ENCODE assay signal across 14 mouse cellular contexts in genomic region chr13:54978804-54979203, GRCm38 (mm10). TPM values are rescaled to one million over a fixed set of nuclear protein-coding genes. Genes with fewer than 3 reads are reported as not detected.
DNase-seq lines count a peak whose midpoint lies in the region; ATAC-seq and TF ChIP-seq lines count a peak whose summit lies in the region.
"Had no signal": no experiment of that assay in that cellular context is flagged by ENCODE, and none has a peak within 500 bp of the region (broad histone marks: within the 10 kb centered on the region; RNA-seq: fewer than 3 reads in every experiment).

No protein-coding gene starts in this region.

- no peaks in the 10 kb centered on the region for H3K9me3 ChIP-seq in forebrain, embryonic 12.5 days
- no peaks in the 10 kb centered on the region for H3K9me3 ChIP-seq in forebrain, postnatal 0 days (ENCODE audit: low read length)
- H3K9me3 ChIP-seq in midbrain, embryonic 10.5 days (replicated peaks): no peaks in the 10 kb centered on the region
- no peaks in the 10 kb centered on the region for H3K9me3 ChIP-seq in midbrain, embryonic 14.5 days (ENCODE audit: control insufficient read depth, low read length)
- H3K9me3 ChIP-seq: embryonic facial prominence, embryonic 12.5 days; limb, embryonic 12.5 days; liver, embryonic 15.5 days had no signal

- no peak overlapping the region for H3K27ac ChIP-seq in forebrain, embryonic 12.5 days
- no peak overlapping the region for H3K27ac ChIP-seq in forebrain, postnatal 0 days (ENCODE audit: low read depth, low read length)
- peak overlapping the region; percentile 50 for H3K27ac ChIP-seq in midbrain, embryonic 10.5 days (replicated peaks)
- H3K27ac ChIP-seq in midbrain, embryonic 14.5 days (replicated peaks; ENCODE audit: low read depth, low read length): no peak overlapping the region
- H3K27ac ChIP-seq: embryonic facial prominence, embryonic 12.5 days; limb, embryonic 12.5 days; liver, embryonic 15.5 days had no signal

- no peak for ATAC-seq in forebrain, embryonic 12.5 days (ENCODE audit: low FRiP score)
- ATAC-seq in forebrain, postnatal 0 days: no peak
- no peak for ATAC-seq in midbrain, embryonic 14.5 days (ENCODE audit: low FRiP score, low TSS enrichment)
- no peak for ATAC-seq in frontal cortex, adult (ENCODE audit: low TSS enrichment)
- ATAC-seq: intestine, embryonic 16.5 days had no signal

- H3K4me3 ChIP-seq in forebrain, embryonic 12.5 days (replicated peaks): no peak overlapping the region
- no peak overlapping the region for H3K4me3 ChIP-seq in forebrain, postnatal 0 days (ENCODE audit: low read depth, low read length)
- no peak overlapping the region for H3K4me3 ChIP-seq in midbrain, embryonic 10.5 days
- H3K4me3 ChIP-seq in midbrain, embryonic 14.5 days (replicated peaks; ENCODE audit: low read depth, low read length): no peak overlapping the region
- H3K4me3 ChIP-seq: embryonic facial prominence, embryonic 12.5 days; limb, embryonic 12.5 days; liver, embryonic 15.5 days; myocyte had no signal

- no peaks in the 10 kb centered on the region for H3K36me3 ChIP-seq in forebrain, embryonic 12.5 days (replicated peaks)
- no peaks in the 10 kb centered on the region for H3K36me3 ChIP-seq in forebrain, postnatal 0 days (ENCODE audit: insufficient read depth)
- H3K36me3 ChIP-seq in midbrain, embryonic 10.5 days: no peaks in the 10 kb centered on the region
- no peaks in the 10 kb centered on the region for H3K36me3 ChIP-seq in midbrain, embryonic 14.5 days (ENCODE audit: control insufficient read depth, insufficient read depth, low read length)
- H3K36me3 ChIP-seq: embryonic facial prominence, embryonic 12.5 days; limb, embryonic 12.5 days; liver, embryonic 15.5 days had no signal

- 0 out of 2 replicates have a peak overlapping the region, but pooled peaks have one; percentile 25 for H3K9ac ChIP-seq in forebrain, embryonic 12.5 days
- no peak overlapping the region for H3K9ac ChIP-seq in forebrain, postnatal 0 days
- H3K9ac ChIP-seq in midbrain, embryonic 14.5 days (replicated peaks; ENCODE audit: low read length): no peak overlapping the region
- H3K9ac ChIP-seq: embryonic facial prominence, embryonic 12.5 days; limb, embryonic 12.5 days; liver, embryonic 15.5 days had no signal

- no peak for DNase-seq in forebrain, postnatal 0 days
- DNase-seq in midbrain, embryonic 10.5 days (ENCODE audit: low spot score): no peak
- no peak for DNase-seq in midbrain, embryonic 14.5 days
- DNase-seq in cerebellum, adult 18-20 months: peak; percentile 67 to 80
- DNase-seq in cerebellum, postnatal 25 days: peak; percentile 78 to 79
- DNase-seq: kidney, postnatal 14 days; thymus, adult 2 months had no signal

- TF ChIP-seq CTCF in forebrain, postnatal 0 days (IDR thresholded peaks at IDR 0.05; ENCODE audit: low read depth): no peak

- H3K27me3 ChIP-seq in forebrain, embryonic 12.5 days: peaks cover 76% of the 10 kb centered on the region
- no peaks in the 10 kb centered on the region for H3K27me3 ChIP-seq in forebrain, postnatal 0 days (ENCODE audit: insufficient read depth, low read length)
- H3K27me3 ChIP-seq in midbrain, embryonic 10.5 days (ENCODE audit: low read depth, poor library complexity, severe bottlenecking): peaks cover 90% of the 10 kb centered on the region
- no peaks in the 10 kb centered on the region for H3K27me3 ChIP-seq in midbrain, embryonic 14.5 days (ENCODE audit: control insufficient read depth, insufficient read depth, low read length)
- H3K27me3 ChIP-seq: embryonic facial prominence, embryonic 12.5 days; liver, embryonic 15.5 days had no signal

- peaks cover 32% of the 10 kb centered on the region for H3K4me1 ChIP-seq in forebrain, embryonic 12.5 days
- H3K4me1 ChIP-seq in forebrain, postnatal 0 days (ENCODE audit: insufficient read depth): 0 out of 2 replicates have a peak, but pooled peaks cover 3% of the 10 kb centered on the region
- H3K4me1 ChIP-seq in midbrain, embryonic 10.5 days: peaks cover 59% of the 10 kb centered on the region
- H3K4me1 ChIP-seq in midbrain, embryonic 14.5 days (ENCODE audit: control insufficient read depth, insufficient read depth, low read length): peaks cover 20% of the 10 kb centered on the region
- H3K4me1 ChIP-seq: embryonic facial prominence, embryonic 12.5 days; liver, embryonic 15.5 days had no signal

- no peak overlapping the region for H3K4me2 ChIP-seq in forebrain, embryonic 12.5 days
- no peak overlapping the region for H3K4me2 ChIP-seq in forebrain, postnatal 0 days (ENCODE audit: low read depth)
- H3K4me2 ChIP-seq in midbrain, embryonic 14.5 days (ENCODE audit: low read length): no peak overlapping the region
- H3K4me2 ChIP-seq: embryonic facial prominence, embryonic 12.5 days; limb, embryonic 12.5 days; liver, embryonic 15.5 days had no signal

- WGBS in forebrain, embryonic 12.5 days: 29% methylated on average over 8 of the region's 8 CpGs
- 27% methylated on average over 8 of the region's 8 CpGs for WGBS in forebrain, postnatal 0 days
- WGBS in midbrain, embryonic 10.5 days: 31% methylated on average over 8 of the region's 8 CpGs
- WGBS in midbrain, embryonic 14.5 days: 40% methylated on average over 8 of the region's 8 CpGs

RNA-seq across cellular contexts. Expression of gene Unc5a, which starts 29.6 kb away (rescaled TPM):
- 4.8 and 5.6 TPM in 2 replicates for polyA plus RNA-seq in forebrain, embryonic 12.5 days (2016; fragmentation: Nextera tagmentation; extraction: Ambion mirVana)
- total RNA-seq in forebrain, postnatal 0 days (2014; rRNA removed): 27.5 and 46.1 TPM in 2 replicates
- polyA plus RNA-seq in forebrain, postnatal 0 days (2015; fragmentation: Nextera tagmentation; extraction: Ambion mirVana): 19.8 and 22.5 TPM in 2 replicates
- 2.8 TPM in 2 replicates for polyA plus RNA-seq in midbrain, embryonic 10.5 days (2016; fragmentation: Nextera tagmentation; extraction: Ambion mirVana)
- polyA plus RNA-seq in midbrain, embryonic 14.5 days (2014; fragmentation: Nextera tagmentation; extraction: Ambion mirVana): 12.6 and 15.9 TPM in 2 replicates

RNA-seq across cellular contexts. Expression of gene Hk3, which starts 42.4 kb away (rescaled TPM):
- polyA plus RNA-seq in forebrain, embryonic 12.5 days (2016; fragmentation: Nextera tagmentation; extraction: Ambion mirVana): 0.32 and 0.96 TPM in 2 replicates
- total RNA-seq in forebrain, postnatal 0 days (2014; rRNA removed): 0.76 and 1.4 TPM in 2 replicates
- 0.48 and 0.65 TPM in 2 replicates for polyA plus RNA-seq in forebrain, postnatal 0 days (2015; fragmentation: Nextera tagmentation; extraction: Ambion mirVana)
- polyA plus RNA-seq in midbrain, embryonic 10.5 days (2016; fragmentation: Nextera tagmentation; extraction: Ambion mirVana): 1.1 and 1.4 TPM in 2 replicates
- 0.40 and 1.1 TPM in 2 replicates for polyA plus RNA-seq in midbrain, embryonic 14.5 days (2014; fragmentation: Nextera tagmentation; extraction: Ambion mirVana)
- polyA plus RNA-seq: myocyte had no signal

Comparison
In these comparisons a context has a peak if more than half of its experiments do, and no peak if none do; other contexts are left out.
1. DNase-seq: peak in cerebellum, adult 18-20 months (2 of 2) and cerebellum, postnatal 25 days (2 of 2); none in forebrain, postnatal 0 days (single experiment), midbrain, embryonic 10.5 days (single experiment) and midbrain, embryonic 14.5 days (single experiment).